Mouse (Mus musculus) midbrain, embryonic 12.5 days (tissue): Measurements from ENCODE around the gene Ccser1. TPM values are rescaled to one million over a fixed set of nuclear protein-coding genes. Genes with fewer than 3 reads are reported as not detected.

Experiments
- ATAC-seq: fragments of 200-750 bp; cut with Nextera tagmentation; 2 replicates; pipeline ENCODE4 v1.8.0; 2017; ENCODE audit warnings: low read depth, moderate TSS enrichment, moderate library complexity; ENCODE audit not compliant: low FRiP score
- H3K27ac ChIP-seq: fragments of 300-500 bp; sonication (generic); replicated peaks from 2 replicates; pipeline ENCODE4 v1.5.1; 2016; ENCODE audit warnings: mild to moderate bottlenecking
- H3K27me3 ChIP-seq: fragments of 300-500 bp; sonication (generic); 2 replicates; pipeline ENCODE4 v1.6.1; 2016; ENCODE audit warnings: mild to moderate bottlenecking
- H3K36me3 ChIP-seq: fragments of 300-500 bp; sonication (generic); 2 replicates; pipeline ENCODE4 v1.6.1; 2016
- H3K4me1 ChIP-seq: fragments of 300-500 bp; sonication (generic); 2 replicates; pipeline ENCODE4 v1.6.1; 2016
- H3K4me2 ChIP-seq: fragments of 300-500 bp; sonication (generic); replicated peaks from 2 replicates; pipeline ENCODE4 v1.6.1; 2016; ENCODE audit warnings: mild to moderate bottlenecking, moderate library complexity
- H3K4me3 ChIP-seq: fragments of 300-500 bp; sonication (generic); 2 replicates; pipeline ENCODE4 v1.5.1; 2016; ENCODE audit warnings: mild to moderate bottlenecking
- H3K9ac ChIP-seq: fragments of 300-500 bp; sonication (generic); replicated peaks from 2 replicates; pipeline ENCODE4 v1.6.1; 2016; ENCODE audit warnings: mild to moderate bottlenecking, moderate library complexity
- H3K9me3 ChIP-seq: fragments of 300-500 bp; sonication (generic); 2 replicates; pipeline ENCODE4 v1.6.1; 2016; ENCODE audit warnings: mild to moderate bottlenecking
- WGBS: fragments of 180-500 bp; shearing (Covaris S2); methylation state at CpG from one replicate; pipeline ENCODE4 v1.1.7; 2016; 5-methylcytosine and 5-hydroxymethylcytosine counted together
- polyA plus RNA-seq: library from polyadenylated mRNA; unstranded; fragments of >200 nt; fragmentation: Nextera tagmentation; extraction: Ambion mirVana; gene quantifications from 2 replicates; pipeline ENCODE4 v1.2.1, GENCODE M21; 2016

Ccser1 gene
- polyA plus RNA-seq, 1 experiment from 2014 or later = 9.9 TPM

DNA sequence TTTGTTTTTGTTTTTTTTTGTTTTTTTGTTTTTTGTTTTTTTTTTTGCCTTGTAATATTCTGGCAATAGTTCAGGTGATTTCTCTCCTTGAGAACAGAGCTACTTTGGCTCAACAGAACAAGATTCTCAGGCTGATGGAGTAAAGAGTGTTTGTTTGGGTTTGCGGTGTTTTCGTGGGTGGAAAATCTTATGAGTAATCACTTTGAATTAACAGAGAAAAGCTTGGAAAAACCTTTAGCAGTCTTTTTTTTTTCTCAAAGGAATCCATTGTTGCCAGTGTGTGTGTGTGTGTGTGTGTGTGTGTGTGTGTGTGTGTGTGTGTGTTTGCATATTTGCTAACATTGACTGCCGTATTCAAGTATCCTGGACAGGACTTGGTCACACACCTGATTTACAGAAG, 81.3 kb downstream of the Ccser1 start:
- no peak overlapping the region for H3K9ac ChIP-seq
- H3K27ac ChIP-seq = no peak overlapping the region
- H3K4me1 ChIP-seq = 0 out of 2 replicates have a peak, but pooled peaks cover 6% of the 10 kb centered on the region
- WGBS = 69% methylated on average over 3 of the region's 3 CpGs
- H3K27me3 ChIP-seq = no peaks in the 10 kb centered on the region
- no peaks in the 10 kb centered on the region for H3K36me3 ChIP-seq
- H3K4me2 ChIP-seq = no peak overlapping the region
- no peak overlapping the region for H3K4me3 ChIP-seq
- ATAC-seq = no peak
- no peaks in the 10 kb centered on the region for H3K9me3 ChIP-seq

GRCm38 (mm10) chr6:61262448-61262847, 82.3 kb downstream of the Ccser1 start:
- ATAC-seq = no peak

DNA sequence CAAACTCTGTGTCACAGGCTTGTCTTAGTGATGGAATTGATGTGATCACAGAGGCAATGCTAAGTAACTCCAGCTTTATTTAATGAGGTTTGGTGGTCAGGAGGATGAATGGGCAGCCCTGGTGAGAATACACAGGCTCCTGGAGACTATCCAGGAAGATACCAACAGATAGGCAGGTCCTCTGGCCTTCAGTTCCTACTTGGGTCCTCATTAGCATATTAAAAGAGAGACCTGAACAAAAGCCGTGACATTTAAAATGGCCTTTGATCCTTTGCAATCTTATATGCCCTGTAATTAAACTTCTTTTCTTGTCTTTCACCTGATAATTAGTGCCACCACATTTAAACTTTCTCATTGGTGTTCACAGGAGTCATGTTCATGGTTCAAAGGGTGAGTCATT, 83.2 kb downstream of the Ccser1 start:
- H3K9ac ChIP-seq = no peak overlapping the region
- ATAC-seq = no peak
- 14% methylated on average over 1 of the region's 1 CpGs for WGBS

More at GRCm38 (mm10) chr6:61262448-61262847, 82.3 kb downstream of the Ccser1 start:
- H3K4me1 ChIP-seq = 0 out of 2 replicates have a peak, but pooled peaks cover 6% of the 10 kb centered on the region
- H3K27ac ChIP-seq = no peak overlapping the region
- H3K4me3 ChIP-seq = no peak overlapping the region
- H3K36me3 ChIP-seq = no peaks in the 10 kb centered on the region
- H3K4me2 ChIP-seq = no peak overlapping the region
- H3K9ac ChIP-seq = no peak overlapping the region
- 90% methylated on average over 1 of the region's 1 CpGs for WGBS
- H3K27me3 ChIP-seq = no peaks in the 10 kb centered on the region
- H3K9me3 ChIP-seq = no peaks in the 10 kb centered on the region

GRCm38 (mm10) chr6:61271033-61271432, 90.9 kb downstream of the Ccser1 start:
- no peak overlapping the region for H3K9ac ChIP-seq
- no peaks in the 10 kb centered on the region for H3K9me3 ChIP-seq
- H3K4me1 ChIP-seq = no peaks in the 10 kb centered on the region
- H3K4me3 ChIP-seq = no peak overlapping the region
- no peaks in the 10 kb centered on the region for H3K27me3 ChIP-seq
- no peaks in the 10 kb centered on the region for H3K36me3 ChIP-seq
- no peak overlapping the region for H3K27ac ChIP-seq
- ATAC-seq = 0 out of 2 replicates have a peak, but pooled peaks have one; percentile 12
- WGBS = 59% methylated on average over 2 of the region's 2 CpGs
- H3K4me2 ChIP-seq = no peak overlapping the region

More for the DNA sequence above, 83.2 kb downstream of the Ccser1 start:
- H3K4me2 ChIP-seq = no peak overlapping the region
- H3K27me3 ChIP-seq = no peaks in the 10 kb centered on the region
- 0 out of 2 replicates have a peak, but pooled peaks cover 6% of the 10 kb centered on the region for H3K4me1 ChIP-seq
- no peaks in the 10 kb centered on the region for H3K36me3 ChIP-seq
- no peaks in the 10 kb centered on the region for H3K9me3 ChIP-seq
- H3K4me3 ChIP-seq = no peak overlapping the region
- H3K27ac ChIP-seq = no peak overlapping the region

DNA sequence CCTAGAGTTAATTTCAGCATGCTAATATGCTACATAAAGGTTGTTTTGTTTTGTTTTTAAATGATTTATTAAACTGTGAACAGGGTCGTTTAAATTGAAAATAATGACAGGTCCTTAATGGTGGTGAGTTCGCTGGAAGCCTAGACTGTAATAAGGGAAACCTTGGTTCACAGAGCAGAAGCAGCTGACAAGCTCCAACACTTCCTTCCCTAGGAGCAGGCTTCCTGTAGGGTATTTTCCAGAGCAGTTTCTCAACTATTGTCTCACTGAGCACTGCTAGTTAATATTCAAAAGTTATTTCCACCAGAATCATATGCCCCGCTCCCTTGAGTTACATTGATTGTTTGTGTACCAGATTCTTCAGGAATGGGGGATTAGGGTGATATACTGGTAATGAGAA, 93.3 kb downstream of the Ccser1 start:
- WGBS = 87% methylated on average over 3 of the region's 3 CpGs
- no peak overlapping the region for H3K4me3 ChIP-seq
- no peak for ATAC-seq
- H3K9ac ChIP-seq = no peak overlapping the region
- no peak overlapping the region for H3K4me2 ChIP-seq
- H3K27ac ChIP-seq = no peak overlapping the region
- no peaks in the 10 kb centered on the region for H3K9me3 ChIP-seq
- no peaks in the 10 kb centered on the region for H3K36me3 ChIP-seq
- no peaks in the 10 kb centered on the region for H3K27me3 ChIP-seq
- no peaks in the 10 kb centered on the region for H3K4me1 ChIP-seq

DNA sequence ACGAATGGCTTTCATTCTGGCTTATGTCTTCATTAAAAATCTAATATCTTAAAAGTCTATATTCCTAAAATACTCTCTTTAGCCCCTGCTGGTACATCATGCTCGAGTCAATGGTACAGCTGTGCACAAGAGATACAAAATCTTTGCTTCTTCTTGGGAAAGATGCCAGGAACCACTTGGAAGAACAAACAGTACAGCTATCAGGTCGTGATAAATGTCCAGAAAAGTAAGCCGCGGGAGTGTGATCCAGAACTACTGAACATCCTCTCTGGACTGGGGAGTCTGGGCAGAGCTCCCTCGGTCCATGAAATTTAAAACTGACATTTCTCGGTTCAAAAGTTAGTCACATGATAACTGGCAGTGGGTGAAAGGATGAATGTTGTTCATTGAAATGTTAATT, 99.4 kb downstream of the Ccser1 start:
- H3K4me1 ChIP-seq = no peaks in the 10 kb centered on the region
- H3K27me3 ChIP-seq = no peaks in the 10 kb centered on the region
- H3K4me2 ChIP-seq = no peak overlapping the region
- 85% methylated on average over 7 of the region's 7 CpGs for WGBS
- no peak overlapping the region for H3K27ac ChIP-seq
- no peaks in the 10 kb centered on the region for H3K36me3 ChIP-seq
- H3K9me3 ChIP-seq = no peaks in the 10 kb centered on the region
- H3K4me3 ChIP-seq = no peak overlapping the region
- H3K9ac ChIP-seq = no peak overlapping the region
- no peak for ATAC-seq

- peaks cover 5% of the 10 kb centered on the region; the same call in 1 of the 2 replicates for H3K4me1 ChIP-seq
- no peaks in the 10 kb centered on the region for H3K9me3 ChIP-seq
- H3K4me3 ChIP-seq = no peak overlapping the region
- no peak overlapping the region for H3K27ac ChIP-seq
- no peaks in the 10 kb centered on the region for H3K36me3 ChIP-seq
- H3K9ac ChIP-seq = no peak overlapping the region
- H3K4me2 ChIP-seq = no peak overlapping the region
- H3K27me3 ChIP-seq = no peaks in the 10 kb centered on the region
- WGBS = 78% methylated on average over 3 of the region's 3 CpGs
- ATAC-seq = no peak
These were observed 112.8 kb downstream of the Ccser1 start for GRCm38 (mm10) chr6:61292927-61293326.

DNA sequence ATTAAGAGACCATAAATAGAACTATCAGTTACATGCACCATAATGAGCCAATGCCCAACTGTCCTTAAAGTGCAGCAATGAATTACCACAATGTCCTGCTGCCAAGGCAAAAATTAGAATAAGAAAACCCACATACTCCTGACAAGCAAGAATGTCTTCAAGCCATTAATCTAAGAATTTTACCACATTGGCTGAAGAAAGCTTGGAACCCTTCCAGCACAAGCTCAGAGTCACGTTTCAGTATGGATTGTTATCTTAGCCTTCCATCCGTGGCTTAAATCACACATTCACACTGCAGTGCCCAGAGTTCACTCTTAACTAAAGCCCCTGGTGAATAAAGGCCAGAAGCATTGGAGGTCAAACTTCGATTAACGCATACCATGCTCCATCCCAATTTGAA, 115.4 kb downstream of the Ccser1 start:
- 55% methylated on average over 4 of the region's 4 CpGs for WGBS

DNA sequence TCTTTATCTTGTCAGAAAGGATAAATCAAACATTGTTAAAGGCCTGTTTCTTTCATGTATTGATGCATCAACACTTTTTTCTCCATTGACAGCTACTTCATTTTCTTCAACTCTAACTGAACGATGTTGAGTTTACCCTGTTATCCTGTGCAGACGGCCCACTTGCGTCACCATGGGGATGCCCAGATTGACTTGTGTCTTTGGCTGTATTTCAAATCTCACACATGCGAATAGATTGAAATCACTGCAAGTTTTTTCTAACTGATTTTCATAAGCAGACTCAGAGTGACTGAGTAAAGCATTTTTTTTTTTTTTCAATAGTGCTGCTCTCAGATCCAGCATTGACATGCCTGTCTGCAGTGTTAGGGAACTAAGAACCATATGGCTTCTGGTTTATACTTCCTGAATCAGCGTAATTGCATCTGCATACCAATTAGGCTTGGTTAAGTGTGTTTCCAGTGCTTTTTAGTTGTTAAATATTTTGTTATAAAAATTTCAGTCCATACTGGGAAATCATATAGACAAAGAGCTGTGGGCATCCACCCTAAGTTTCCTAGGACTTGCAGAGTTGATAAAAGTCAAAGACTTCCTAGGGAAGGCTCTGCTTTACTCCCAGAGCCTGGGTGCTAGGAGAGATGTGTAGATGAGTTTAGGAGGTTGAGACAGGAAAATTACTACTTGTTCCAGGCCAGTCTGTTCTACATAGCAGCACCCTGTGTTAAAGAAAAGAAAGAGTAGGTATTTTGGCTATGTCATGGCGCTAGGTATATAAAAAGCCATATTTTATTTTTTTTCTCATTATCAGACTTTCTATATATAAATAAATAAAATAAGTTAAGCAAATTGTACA, 116.3 kb downstream of the Ccser1 start:
- no peak for ATAC-seq
- Histone ChIP-seq H3K4me1 (peaks cover 5% of the 10 kb centered on the region; the same call in 1 of the 2 replicates), H3K4me2 (no peak overlapping the region), H3K36me3 (no peaks in the 10 kb centered on the region), H3K9ac (no peak overlapping the region), H3K27ac (no peak overlapping the region), H3K9me3 (no peaks in the 10 kb centered on the region), H3K27me3 (no peaks in the 10 kb centered on the region), H3K4me3 (no peak overlapping the region)
- 74% methylated on average over 6 of the region's 6 CpGs for WGBS

More for the DNA sequence above, 115.4 kb downstream of the Ccser1 start:
- Histone ChIP-seq H3K36me3 (no peaks in the 10 kb centered on the region), H3K4me2 (no peak overlapping the region), H3K9me3 (no peaks in the 10 kb centered on the region), H3K27ac (no peak overlapping the region), H3K27me3 (no peaks in the 10 kb centered on the region), H3K4me1 (peaks cover 5% of the 10 kb centered on the region; the same call in 1 of the 2 replicates), H3K4me3 (no peak overlapping the region), H3K9ac (no peak overlapping the region)
- ATAC-seq = no peak

DNA sequence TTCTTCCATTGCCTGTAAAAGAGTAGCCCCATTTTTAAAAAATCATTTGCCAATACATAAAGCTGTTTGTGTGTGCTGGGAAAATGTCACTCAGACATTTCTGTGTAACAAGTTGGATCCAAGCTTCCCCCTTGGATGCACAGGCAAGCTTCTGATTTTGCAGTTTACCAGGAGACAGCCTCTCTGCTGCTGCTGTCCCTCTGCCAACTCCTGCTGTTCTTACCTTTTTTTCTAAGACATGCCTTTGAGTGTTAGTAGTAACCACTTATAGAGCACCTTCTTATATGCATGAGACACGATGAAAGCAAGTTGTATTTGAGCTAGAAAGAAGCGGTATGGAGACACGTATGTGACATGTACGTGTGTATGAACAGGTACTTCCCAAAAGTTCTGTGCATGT, 120.3 kb downstream of the Ccser1 start:
- no peaks in the 10 kb centered on the region for H3K9me3 ChIP-seq
- ATAC-seq = no peak; the same call in 1 of the 2 replicates
- no peak overlapping the region for H3K4me2 ChIP-seq
- H3K9ac ChIP-seq = no peak overlapping the region
- 92% methylated on average over 4 of the region's 4 CpGs for WGBS
- H3K36me3 ChIP-seq = no peaks in the 10 kb centered on the region
- H3K4me3 ChIP-seq = no peak overlapping the region
- H3K27ac ChIP-seq = no peak overlapping the region
- H3K4me1 ChIP-seq = peaks cover 5% of the 10 kb centered on the region; the same call in 1 of the 2 replicates
- no peaks in the 10 kb centered on the region for H3K27me3 ChIP-seq

DNA sequence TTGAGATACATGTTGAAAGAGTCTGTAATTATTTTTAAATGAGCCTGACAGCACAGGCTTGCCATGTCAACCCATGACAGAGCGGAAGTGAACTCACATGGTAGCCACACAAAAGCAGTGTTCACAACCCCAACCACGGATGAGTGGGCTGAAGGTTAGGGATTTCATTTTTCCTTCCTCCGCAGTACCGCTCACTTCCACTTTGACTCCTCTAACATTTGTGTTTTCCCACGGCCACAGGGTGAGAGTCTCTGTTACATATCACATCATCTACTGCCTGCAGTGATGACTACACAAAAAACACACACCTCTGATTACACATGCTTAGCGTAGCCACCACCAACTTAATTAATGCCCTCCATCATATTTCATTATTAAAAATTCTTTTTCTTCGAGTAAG, 120.9 kb downstream of the Ccser1 start:
- Histone ChIP-seq H3K4me3 (no peak overlapping the region), H3K9ac (no peak overlapping the region), H3K4me2 (no peak overlapping the region), H3K27me3 (no peaks in the 10 kb centered on the region), H3K9me3 (no peaks in the 10 kb centered on the region), H3K36me3 (no peaks in the 10 kb centered on the region), H3K4me1 (0 out of 2 replicates have a peak, but pooled peaks cover under 1% of the 10 kb centered on the region), H3K27ac (no peak overlapping the region)
- 74% methylated on average over 7 of the region's 7 CpGs for WGBS
- ATAC-seq = no peak

GRCm38 (mm10) chr6:61301631-61302030, 121.5 kb downstream of the Ccser1 start:
- no peaks in the 10 kb centered on the region for H3K4me1 ChIP-seq
- H3K4me3 ChIP-seq = no peak overlapping the region
- H3K27me3 ChIP-seq = no peaks in the 10 kb centered on the region
- H3K9ac ChIP-seq = no peak overlapping the region
- no peak overlapping the region for H3K4me2 ChIP-seq
- H3K9me3 ChIP-seq = no peaks in the 10 kb centered on the region
- no peak overlapping the region for H3K27ac ChIP-seq
- H3K36me3 ChIP-seq = no peaks in the 10 kb centered on the region
- 42% methylated on average over 2 of the region's 2 CpGs for WGBS
- ATAC-seq = no peak
